Mouse (Mus musculus): ENCODE data around the gene Gm20458.

Gene Gm20458

GRCm38 (mm10) chr2:164453887-164454500 is 6.8 kb upstream of the Gm20458 start:
- DNase-seq (ENCODE audit: low spot score in 2 of 2): no peak

GRCm38 (mm10) chr2:164454846-164455245 is 5.9 kb upstream of the Gm20458 start:
- peak; percentile 79 to 90 for DNase-seq (ENCODE audit: low spot score in 2 of 2)

- no peak for DNase-seq (ENCODE audit: low spot score in 2 of 2)
Observed at GRCm38 (mm10) chr2:164455421-164456190, 5.2 kb upstream of the Gm20458 start.

GRCm38 (mm10) chr2:164456413-164456812 is 4.4 kb upstream of the Gm20458 start:
- no peak for DNase-seq (ENCODE audit: low spot score in 2 of 2)

- DNase-seq (ENCODE audit: low spot score in 2 of 2): no peak
Observed at GRCm38 (mm10) chr2:164456864-164457300, 3.9 kb upstream of the Gm20458 start, which contains the start of gene Sys1. Gene Sys1, plus strand, starts transcription at chr2:164456964.

- no peak for DNase-seq (ENCODE audit: low spot score in 2 of 2)
Observed at GRCm38 (mm10) chr2:164457942-164458341, 2.8 kb upstream of the Gm20458 start.

GRCm38 (mm10) chr2:164458535-164458934 is 2.2 kb upstream of the Gm20458 start:
- DNase-seq (ENCODE audit: low spot score in 2 of 2): no peak

GRCm38 (mm10) chr2:164465161-164465560 is 4.4 kb downstream of the Gm20458 start:
- DNase-seq (ENCODE audit: low spot score in 2 of 2): no peak

GRCm38 (mm10) chr2:164466787-164467186 is 6.0 kb downstream of the Gm20458 start:
- no peak for DNase-seq (ENCODE audit: low spot score in 2 of 2)

GRCm38 (mm10) chr2:164470254-164470653 is 9.5 kb downstream of the Gm20458 start:
- DNase-seq (ENCODE audit: low spot score in 2 of 2): no peak

GRCm38 (mm10) chr2:164473624-164474023 is 12.9 kb downstream of the Gm20458 start, which contains the start of gene Trp53tg5:
Gene Trp53tg5, minus strand, starts transcription at chr2:164473724.
- DNase-seq (ENCODE audit: low spot score in 2 of 2): no peak

- peak in 1 of 2 experiments; percentile 43 for DNase-seq (ENCODE audit: low spot score in 2 of 2)
Observed at GRCm38 (mm10) chr2:164485681-164486257, 25.0 kb downstream of the Gm20458 start, which contains the start of gene Dbndd2. Gene Dbndd2, plus strand, starts transcription at chr2:164486106.

- peak; percentile 80 to 86 for DNase-seq (ENCODE audit: low spot score in 2 of 2)
Observed at GRCm38 (mm10) chr2:164486258-164487114, 25.7 kb downstream of the Gm20458 start.

GRCm38 (mm10) chr2:164487115-164487527 is 26.4 kb downstream of the Gm20458 start:
- DNase-seq (ENCODE audit: low spot score in 2 of 2): no peak

- DNase-seq (ENCODE audit: low spot score in 2 of 2): no peak
Observed at GRCm38 (mm10) chr2:164487812-164488211, 27.0 kb downstream of the Gm20458 start.

- no peak for DNase-seq (ENCODE audit: low spot score in 2 of 2)
Observed at GRCm38 (mm10) chr2:164494126-164494525, 33.4 kb downstream of the Gm20458 start.

- no peak for DNase-seq (ENCODE audit: low spot score in 2 of 2)
Observed at GRCm38 (mm10) chr2:164496331-164496730, 35.6 kb downstream of the Gm20458 start.

GRCm38 (mm10) chr2:164496847-164497690 is 36.3 kb downstream of the Gm20458 start, which contains the start of gene Pigt:
Gene Pigt, plus strand, starts transcription at chr2:164497520.
- peak; percentile 80 to 88 for DNase-seq (ENCODE audit: low spot score in 2 of 2)

- no peak for DNase-seq (ENCODE audit: low spot score in 2 of 2)
Observed at GRCm38 (mm10) chr2:164497691-164498268, 37.0 kb downstream of the Gm20458 start.

GRCm38 (mm10) chr2:164499317-164499716 is 38.5 kb downstream of the Gm20458 start:
- no peak for DNase-seq (ENCODE audit: low spot score in 2 of 2)

All from right cerebral cortex, postnatal 36 days (tissue).